Comparison of ENCODE assay signal across 8 mouse cellular contexts in the genomic region with DNA sequence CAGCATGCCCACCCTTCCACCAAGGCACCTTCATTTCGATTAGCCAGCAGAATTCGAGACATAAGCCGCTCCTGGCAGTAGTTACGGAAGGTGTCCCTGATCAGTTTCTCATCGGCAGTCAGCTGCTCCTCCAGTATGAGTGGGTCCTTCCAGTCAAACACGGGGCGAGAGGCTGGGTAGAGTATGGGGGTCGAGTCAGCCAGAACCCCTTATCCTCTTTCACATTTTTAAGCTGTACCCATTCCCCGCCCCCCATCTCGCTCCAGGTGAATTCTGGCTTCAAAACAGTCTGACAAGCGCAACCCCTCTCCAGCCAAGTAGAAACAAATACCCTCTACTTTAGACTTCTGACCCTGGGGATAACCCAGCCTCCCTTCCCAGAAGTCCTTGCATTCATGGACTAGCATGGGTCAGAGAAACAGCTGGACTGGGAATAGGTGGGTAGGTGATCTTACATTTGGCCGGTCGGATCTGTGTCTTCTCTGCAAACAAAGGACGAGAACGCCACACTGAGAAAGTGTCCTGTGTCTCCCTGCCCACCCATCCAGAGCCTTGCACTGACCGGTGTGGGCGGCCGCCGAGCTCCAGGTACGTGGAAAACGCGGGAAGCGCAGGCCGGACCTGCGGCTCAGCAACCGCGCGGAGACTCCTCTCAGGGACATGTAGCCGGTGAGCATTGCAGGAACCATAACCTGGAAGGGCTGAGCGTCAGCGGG. TPM values are rescaled to one million over a fixed set of nuclear protein-coding genes. Genes with fewer than 3 reads are reported as not detected.
DNase-seq lines count a peak whose midpoint lies in the region; ATAC-seq and TF ChIP-seq lines count a peak whose summit lies in the region.

No protein-coding gene starts in this region.

- peak overlapping the region; percentile 88 for H3K4me3 ChIP-seq in G1E (ENCODE audit: low read depth, low read length)
- peak overlapping the region; percentile 60 for H3K4me3 ChIP-seq in hindbrain, embryonic 14.5 days (replicated peaks; ENCODE audit: low read length)
- H3K4me3 ChIP-seq in liver, embryonic 14.5 days (ENCODE audit: insufficient read depth in 1 of 2, low read depth in 2 of 2, low read length in 2 of 2): peak overlapping the region; percentile 68 to 78

- H3K9ac ChIP-seq in hindbrain, embryonic 14.5 days: peak overlapping the region; percentile 84
- peak overlapping the region; percentile 59 for H3K9ac ChIP-seq in liver, embryonic 14.5 days (replicated peaks)

- WGBS in hindbrain, embryonic 14.5 days: 12% methylated on average over 31 of the region's 31 CpGs
- WGBS in liver, embryonic 14.5 days (ENCODE audit: insufficient replicate concordance): 15% methylated on average over 31 of the region's 31 CpGs

- H3K4me1 ChIP-seq in G1E (ENCODE audit: insufficient read depth, low read depth, low read length): peaks cover 67% of the 10 kb centered on the region
- peaks cover 14% of the 10 kb centered on the region for H3K4me1 ChIP-seq in hindbrain, embryonic 14.5 days (replicated peaks; ENCODE audit: control insufficient read depth, insufficient read depth, low read length)
- peaks cover 3 to 21% of the 10 kb centered on the region in 2 experiments for H3K4me1 ChIP-seq in liver, embryonic 14.5 days (replicated peaks; ENCODE audit: control insufficient read depth in 2 of 2, insufficient read depth in 2 of 2, low read length in 1 of 2)

- 0 out of 2 replicates have a peak, but pooled peaks have one; percentile 36 for ATAC-seq in cerebellum, adult (ENCODE audit: insufficient number of reproducible peaks, low FRiP score, low TSS enrichment)
- no peak for ATAC-seq in G1E (ENCODE audit: extremely low read depth, insufficient number of reproducible peaks, low FRiP score, poor library complexity, severe bottlenecking)
- ATAC-seq in hindbrain, embryonic 14.5 days (ENCODE audit: low FRiP score): peak; percentile 51; the same call in 1 of the 2 replicates
- ATAC-seq in liver, embryonic 14.5 days (ENCODE audit: insufficient read depth): peak; percentile 17; the same call in 1 of the 2 replicates

- no peaks in the 10 kb centered on the region for H3K9me3 ChIP-seq in G1E (replicated peaks)
- no peaks in the 10 kb centered on the region for H3K9me3 ChIP-seq in hindbrain, embryonic 14.5 days (ENCODE audit: control insufficient read depth, low read length)
- H3K9me3 ChIP-seq in liver, embryonic 14.5 days (ENCODE audit: control insufficient read depth, low read length): no peaks in the 10 kb centered on the region

- peak overlapping the region; percentile 83 for H3K4me2 ChIP-seq in hindbrain, embryonic 14.5 days (replicated peaks)
- peak overlapping the region; percentile 84 for H3K4me2 ChIP-seq in liver, embryonic 14.5 days (ENCODE audit: low read depth)

- no peak for TF ChIP-seq EP300 in liver, embryonic 14.5 days (IDR thresholded peaks at IDR 0.05; ENCODE audit: low read depth)

- intact Hi-C loops in gastrocnemius, postnatal 36 days (cut with DNase I): no loop called here
- intact Hi-C loops in left cerebral cortex, postnatal 25 days (cut with DNase I): no loop called here

- TF ChIP-seq CTCF in G1E (IDR thresholded peaks at IDR 0.05; ENCODE audit: low read depth, low read length): no peak
- TF ChIP-seq CTCF in liver, embryonic 14.5 days (IDR thresholded peaks at IDR 0.05; ENCODE audit: low read depth): no peak

- H3K36me3 ChIP-seq in G1E (replicated peaks): peaks cover 56% of the 10 kb centered on the region
- peaks cover 12% of the 10 kb centered on the region for H3K36me3 ChIP-seq in hindbrain, embryonic 14.5 days (replicated peaks; ENCODE audit: control insufficient read depth, insufficient read depth)
- peaks cover 17% of the 10 kb centered on the region for H3K36me3 ChIP-seq in liver, embryonic 14.5 days (replicated peaks; ENCODE audit: control insufficient read depth, insufficient read depth, low read depth)

- DNase-seq in cerebellum, postnatal 4 days (ENCODE audit: low spot score in 2 of 2): no peak
- DNase-seq in G1E (ENCODE audit: low spot score): no peak
- no peak for DNase-seq in hindbrain, embryonic 14.5 days (ENCODE audit: low spot score)
- DNase-seq in liver, embryonic 14.5 days (ENCODE audit: low read depth in 3 of 3, low spot score in 3 of 3): no peak
- DNase-seq in gastrocnemius, postnatal 36 days: no peak
- DNase-seq in layer of hippocampus, adult 11-12 months (ENCODE audit: low spot score): no peak
- DNase-seq in left cerebral cortex, postnatal 25 days (ENCODE audit: low spot score in 2 of 2): no peak

- peak overlapping the region; percentile 0; the same call in 1 of the 2 replicates for H3K27ac ChIP-seq in hindbrain, embryonic 14.5 days
- H3K27ac ChIP-seq in liver, embryonic 14.5 days: peak overlapping the region; percentile 38

- no peaks in the 10 kb centered on the region for H3K27me3 ChIP-seq in G1E (ENCODE audit: insufficient read depth, low read length)
- H3K27me3 ChIP-seq in hindbrain, embryonic 14.5 days (ENCODE audit: control insufficient read depth, insufficient read depth, low read length): no peaks in the 10 kb centered on the region
- no peaks in the 10 kb centered on the region for H3K27me3 ChIP-seq in liver, embryonic 14.5 days (ENCODE audit: control insufficient read depth, insufficient read depth, low read length)

RNA-seq across cellular contexts. Expression of gene Gcdh, which starts 0.6 kb away (rescaled TPM):
- total RNA-seq in G1E (2014; fragmentation: Nextera tagmentation): 17.7 and 26.6 TPM in 2 replicates
- total RNA-seq in G1E (2017): 35.2 and 45.8 TPM in 2 replicates
- polyA plus RNA-seq in G1E (2012): 66.4 and 69.8 TPM in 2 replicates
- 25.6 and 29.8 TPM in 2 replicates for polyA plus RNA-seq in hindbrain, embryonic 14.5 days (2014; fragmentation: Nextera tagmentation; extraction: Ambion mirVana)
- polyA plus RNA-seq in liver, embryonic 14.5 days (2012; rRNA removed): 27.1 and 31.4 TPM in 2 replicates
- 38.9 and 42.7 TPM in 2 replicates for polyA plus RNA-seq in liver, embryonic 14.5 days (2014; fragmentation: Nextera tagmentation; extraction: Ambion mirVana)
- total RNA-seq in gastrocnemius, postnatal 36 days (2021): 10 to 100 TPM; 25.5 to 45.9 TPM
- total RNA-seq in left cerebral cortex, postnatal 25 days (2021): 10 to 100 TPM; 31.3 to 38.3 TPM

RNA-seq across cellular contexts. Expression of gene Klf1, which starts 8.6 kb away (rescaled TPM):
- total RNA-seq in G1E (2014; fragmentation: Nextera tagmentation) (69.9 and 75.0 TPM in 2 replicates), G1E (2017) (51.5 and 56.1 TPM in 2 replicates)
- polyA plus RNA-seq in G1E (2012): 193 and 253 TPM in 2 replicates
- 0.70 and 0.91 TPM in 2 replicates for polyA plus RNA-seq in hindbrain, embryonic 14.5 days (2014; fragmentation: Nextera tagmentation; extraction: Ambion mirVana)
- polyA plus RNA-seq in liver, embryonic 14.5 days (2012; rRNA removed): 209 and 251 TPM in 2 replicates
- 522 and 566 TPM in 2 replicates for polyA plus RNA-seq in liver, embryonic 14.5 days (2014; fragmentation: Nextera tagmentation; extraction: Ambion mirVana)
- not detected for total RNA-seq in gastrocnemius, postnatal 36 days (2021)
- not detected for total RNA-seq in left cerebral cortex, postnatal 25 days (2021)

RNA-seq across cellular contexts. Expression of gene Dnase2a, which starts 15.2 kb away (rescaled TPM):
- total RNA-seq in G1E (2014; fragmentation: Nextera tagmentation): 116 and 118 TPM in 2 replicates
- 147 and 170 TPM in 2 replicates for total RNA-seq in G1E (2017)
- 40.2 and 75.0 TPM in 2 replicates for polyA plus RNA-seq in G1E (2012)
- polyA plus RNA-seq in hindbrain, embryonic 14.5 days (2014; fragmentation: Nextera tagmentation; extraction: Ambion mirVana): 3.3 and 6.0 TPM in 2 replicates
- polyA plus RNA-seq in liver, embryonic 14.5 days (2012; rRNA removed): 9.6 and 11.0 TPM in 2 replicates
- polyA plus RNA-seq in liver, embryonic 14.5 days (2014; fragmentation: Nextera tagmentation; extraction: Ambion mirVana): 8.4 and 8.5 TPM in 2 replicates
- 1 to 10 TPM; 3.7 to 5.1 TPM for total RNA-seq in gastrocnemius, postnatal 36 days (2021)
- 1 to 10 TPM; 3.5 to 4.0 TPM for total RNA-seq in left cerebral cortex, postnatal 25 days (2021)

RNA-seq across cellular contexts. Expression of gene Syce2, which starts 21.2 kb away (rescaled TPM):
- total RNA-seq in G1E (2014; fragmentation: Nextera tagmentation) (370 and 371 TPM in 2 replicates), G1E (2017) (319 and 358 TPM in 2 replicates)
- polyA plus RNA-seq in G1E (2012): 261 and 336 TPM in 2 replicates
- polyA plus RNA-seq in hindbrain, embryonic 14.5 days (2014; fragmentation: Nextera tagmentation; extraction: Ambion mirVana): 27.7 and 32.5 TPM in 2 replicates
- 16.7 and 26.4 TPM in 2 replicates for polyA plus RNA-seq in liver, embryonic 14.5 days (2012; rRNA removed)
- 78.2 and 80.2 TPM in 2 replicates for polyA plus RNA-seq in liver, embryonic 14.5 days (2014; fragmentation: Nextera tagmentation; extraction: Ambion mirVana)
- 1 to 10 TPM in 1 of 2 experiments, under 1 TPM in 1; 0.71 to 1.4 TPM for total RNA-seq in gastrocnemius, postnatal 36 days (2021)
- total RNA-seq in left cerebral cortex, postnatal 25 days (2021): 1 to 10 TPM; 6.4 to 6.5 TPM

RNA-seq across cellular contexts. Expression of gene Farsa, which starts 36.4 kb away (rescaled TPM):
- total RNA-seq in G1E (2014; fragmentation: Nextera tagmentation) (35.3 and 39.6 TPM in 2 replicates), G1E (2017) (182 and 203 TPM in 2 replicates)
- 138 and 152 TPM in 2 replicates for polyA plus RNA-seq in G1E (2012)
- 87.8 and 93.4 TPM in 2 replicates for polyA plus RNA-seq in hindbrain, embryonic 14.5 days (2014; fragmentation: Nextera tagmentation; extraction: Ambion mirVana)
- polyA plus RNA-seq in liver, embryonic 14.5 days (2012; rRNA removed): 53.5 and 54.8 TPM in 2 replicates
- 45.8 and 48.7 TPM in 2 replicates for polyA plus RNA-seq in liver, embryonic 14.5 days (2014; fragmentation: Nextera tagmentation; extraction: Ambion mirVana)
- total RNA-seq in gastrocnemius, postnatal 36 days (2021): 10 to 100 TPM; 22.1 to 26.2 TPM
- 10 to 100 TPM; 42.5 to 46.0 TPM for total RNA-seq in left cerebral cortex, postnatal 25 days (2021)

Comparison
In these comparisons a context has a peak if more than half of its experiments do, and no peak if none do; other contexts are left out.
1. RNA of gene Klf1, which starts 8.6 kb away (total RNA-seq): 51.5 to 75.0 TPM in G1E; not detected in gastrocnemius, postnatal 36 days and not detected in left cerebral cortex, postnatal 25 days; every median in the first group is over 10 times any median in the second.
2. RNA of gene Dnase2a, which starts 15.2 kb away (total RNA-seq): 116 to 170 TPM in G1E; 3.7 to 5.1 TPM in gastrocnemius, postnatal 36 days and 3.5 to 4.0 TPM in left cerebral cortex, postnatal 25 days; every median in the first group is over 10 times any median in the second.
3. Peak in every context shown above with its lines, with median percentiles within 50 percentile points of each other: H3K4me3 ChIP-seq.